Mouse (Mus musculus): ENCODE measurements around the gene Tbc1d8.

The Tbc1d8 gene

GRCm38 (mm10) chr1:39478896-39479200 is 293 bp upstream of the Tbc1d8 start:
- DNase-seq (ENCODE audit: low spot score in 2 of 2), result no peak

GRCm38 (mm10) chr1:39477064-39477463 is 1.5 kb downstream of the Tbc1d8 start:
- no peak for DNase-seq (ENCODE audit: low spot score in 2 of 2)

GRCm38 (mm10) chr1:39476341-39476740 is 2.2 kb downstream of the Tbc1d8 start:
- no peak for DNase-seq (ENCODE audit: low spot score in 2 of 2)

- DNase-seq (ENCODE audit: low spot score in 2 of 2), result no peak
Measured at GRCm38 (mm10) chr1:39474516-39474915, 4.0 kb downstream of the Tbc1d8 start.

GRCm38 (mm10) chr1:39471298-39471902 is 7.2 kb downstream of the Tbc1d8 start:
- DNase-seq (ENCODE audit: low spot score in 2 of 2), result no peak

GRCm38 (mm10) chr1:39468982-39469381 is 9.6 kb downstream of the Tbc1d8 start:
- no peak for DNase-seq (ENCODE audit: low spot score in 2 of 2)

GRCm38 (mm10) chr1:39466526-39466925 is 12.0 kb downstream of the Tbc1d8 start:
- no peak for DNase-seq (ENCODE audit: low spot score in 2 of 2)

- no peak for DNase-seq (ENCODE audit: low spot score in 2 of 2)
Measured at GRCm38 (mm10) chr1:39464760-39465159, 13.8 kb downstream of the Tbc1d8 start.

- DNase-seq (ENCODE audit: low spot score in 2 of 2), result no peak
Measured at GRCm38 (mm10) chr1:39462937-39463444, 15.6 kb downstream of the Tbc1d8 start.

GRCm38 (mm10) chr1:39462036-39462435 is 16.5 kb downstream of the Tbc1d8 start:
- no peak for DNase-seq (ENCODE audit: low spot score in 2 of 2)

- no peak for DNase-seq (ENCODE audit: low spot score in 2 of 2)
Measured at GRCm38 (mm10) chr1:39460495-39460894, 18.1 kb downstream of the Tbc1d8 start.

- no peak for DNase-seq (ENCODE audit: low spot score in 2 of 2)
Measured at GRCm38 (mm10) chr1:39457887-39458874, 20.4 kb downstream of the Tbc1d8 start.

- no peak for DNase-seq (ENCODE audit: low spot score in 2 of 2)
Measured at GRCm38 (mm10) chr1:39456421-39456853, 22.1 kb downstream of the Tbc1d8 start.

GRCm38 (mm10) chr1:39455350-39456023 is 23.1 kb downstream of the Tbc1d8 start:
- no peak for DNase-seq (ENCODE audit: low spot score in 2 of 2)

- no peak for DNase-seq (ENCODE audit: low spot score in 2 of 2)
Measured at GRCm38 (mm10) chr1:39454783-39455175, 23.8 kb downstream of the Tbc1d8 start.

- no peak for DNase-seq (ENCODE audit: low spot score in 2 of 2)
Measured at GRCm38 (mm10) chr1:39454108-39454782, 24.3 kb downstream of the Tbc1d8 start.

- no peak for DNase-seq (ENCODE audit: low spot score in 2 of 2)
Measured at GRCm38 (mm10) chr1:39452203-39452602, 26.4 kb downstream of the Tbc1d8 start.

- no peak for DNase-seq (ENCODE audit: low spot score in 2 of 2)
Measured at GRCm38 (mm10) chr1:39450069-39450728, 28.4 kb downstream of the Tbc1d8 start.

- no peak for DNase-seq (ENCODE audit: low spot score in 2 of 2)
Measured at GRCm38 (mm10) chr1:39449251-39449790, 29.2 kb downstream of the Tbc1d8 start.

GRCm38 (mm10) chr1:39448819-39449218 is 29.7 kb downstream of the Tbc1d8 start:
- DNase-seq (ENCODE audit: low spot score in 2 of 2), result no peak

- no peak for DNase-seq (ENCODE audit: low spot score in 2 of 2)
Measured at GRCm38 (mm10) chr1:39448238-39448637, 30.3 kb downstream of the Tbc1d8 start.

All from cerebellum, postnatal 4 days (tissue).